Mouse (Mus musculus) liver, embryonic 11.5 days (tissue): ENCODE data around the gene Eif4e1b. TPM values are rescaled to one million over a fixed set of nuclear protein-coding genes. Genes with fewer than 3 reads are reported as not detected.
A peak's percentile ranks its signal among the peaks of the same experiment; 100 is the strongest.

Experiments used
- ATAC-seq: fragments of 200-750 bp; cut with Nextera tagmentation; replicated peaks from 2 replicates; pipeline ENCODE4 v1.8.0; 2017; ENCODE audit warnings: moderate number of reproducible peaks, mild to moderate bottlenecking, moderate TSS enrichment, moderate library complexity; ENCODE audit not compliant: low FRiP score
- DNase-seq: peaks from one replicate; pipeline ENCODE4 v3.0.0-alpha.2; 2017; ENCODE audit warnings: low spot score
- H3K27ac ChIP-seq: fragments of 300-500 bp; sonication (generic); 2 replicates; pipeline ENCODE4 v1.5.1; 2014; ENCODE audit warnings: mild to moderate bottlenecking, low read depth, low read length, control low read depth
- H3K27me3 ChIP-seq: fragments of 300-500 bp; sonication (generic); replicated peaks from 2 replicates; pipeline ENCODE4 v1.6.1; 2014; ENCODE audit warnings: low read length, mixed read lengths; ENCODE audit not compliant: control insufficient read depth, insufficient read depth
- H3K36me3 ChIP-seq: fragments of 300-500 bp; sonication (generic); 2 replicates; pipeline ENCODE4 v1.6.1; 2014; ENCODE audit warnings: mild to moderate bottlenecking, low read length, moderate library complexity, mixed read lengths; ENCODE audit not compliant: control insufficient read depth, insufficient read depth
- H3K4me1 ChIP-seq: fragments of 300-500 bp; sonication (generic); replicated peaks from 2 replicates; pipeline ENCODE4 v1.6.1; 2014; ENCODE audit warnings: low read length, mixed read lengths; ENCODE audit not compliant: control insufficient read depth, insufficient read depth
- H3K4me2 ChIP-seq: fragments of 300-500 bp; sonication (generic); 2 replicates; pipeline ENCODE4 v1.6.1; 2014; ENCODE audit warnings: mild to moderate bottlenecking, control low read depth, moderate library complexity
- H3K4me3 ChIP-seq: fragments of 300-500 bp; sonication (generic); 2 replicates; pipeline ENCODE4 v1.5.1; 2014; ENCODE audit warnings: low read depth, low read length, control low read depth
- H3K9ac ChIP-seq: fragments of 300-500 bp; sonication (generic); 2 replicates; pipeline ENCODE4 v1.6.1; 2014; ENCODE audit warnings: low read depth, low read length, control low read depth
- H3K9me3 ChIP-seq: fragments of 300-500 bp; sonication (generic); 2 replicates; pipeline ENCODE4 v1.6.1; 2016; ENCODE audit warnings: low read length, inconsistent platforms, mixed read lengths; ENCODE audit not compliant: control insufficient read depth
- WGBS: fragments of 180-500 bp; shearing (Covaris S2); extraction: QIAGEN DNeasy Blood & Tissue Kit; methylation state at CpG from one replicate; pipeline ENCODE4 v1.1.7; 2014; 5-methylcytosine and 5-hydroxymethylcytosine counted together
- polyA plus RNA-seq: library from polyadenylated mRNA; unstranded; fragments of >200 nt; fragmentation: Nextera tagmentation; extraction: Ambion mirVana; gene quantifications from 2 replicates; pipeline ENCODE4 v1.2.1, GENCODE M21; 2014

The Eif4e1b gene
- polyA plus RNA-seq, 1 experiment from 2014 or later: not detected

DNA sequence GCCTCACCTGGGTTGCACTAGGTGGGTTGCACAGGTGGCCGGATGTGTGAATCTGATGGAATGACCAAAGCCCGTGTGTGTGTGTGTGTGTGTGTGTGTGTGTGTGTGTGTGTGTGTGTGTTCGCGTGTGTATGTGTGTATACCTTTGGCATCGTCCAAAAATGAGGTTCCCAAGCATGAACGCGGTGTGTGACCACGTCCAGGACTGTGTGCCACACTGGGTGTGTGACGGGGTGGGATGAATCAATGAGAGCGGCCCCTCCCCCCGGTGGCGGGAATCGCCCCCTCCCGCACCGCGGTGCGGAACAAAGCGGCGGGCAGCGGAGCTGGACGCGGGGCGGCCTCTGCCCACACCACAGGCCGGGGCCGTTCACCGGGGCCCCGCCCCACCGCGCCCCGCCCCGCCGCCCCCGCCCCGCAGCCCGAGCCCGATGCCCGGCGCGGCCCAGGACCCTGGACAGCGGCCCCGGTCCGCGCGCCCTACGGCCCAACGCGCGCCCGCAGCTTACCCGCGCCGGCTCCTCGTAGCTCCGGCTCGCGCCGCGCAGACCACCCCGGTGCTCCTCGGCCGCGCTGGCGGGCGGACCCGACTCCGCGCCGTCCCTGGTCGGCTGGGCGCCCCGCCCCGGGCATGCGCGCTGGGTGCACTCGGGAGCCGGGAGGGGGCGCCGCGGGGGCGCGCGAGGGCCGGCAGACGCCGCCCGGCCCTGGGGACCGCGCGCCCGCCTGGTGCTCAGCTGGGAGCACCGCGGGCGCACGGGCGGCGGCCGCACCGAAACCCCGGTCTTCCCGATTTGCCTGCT, 34.5 kb upstream of the Eif4e1b start:
- H3K9ac ChIP-seq: no peak overlapping the region
- no peaks in the 10 kb centered on the region; the same call in 1 of the 2 replicates for H3K4me1 ChIP-seq
- 4% methylated on average over 65 of the region's 100 CpGs for WGBS
- H3K27me3 ChIP-seq: peaks cover 52% of the 10 kb centered on the region
- no peak overlapping the region for H3K27ac ChIP-seq
- H3K4me3 ChIP-seq: peak overlapping the region; percentile 59
- no peaks in the 10 kb centered on the region for H3K36me3 ChIP-seq
- ATAC-seq (peak; percentile 41; the same call in 1 of the 2 replicates), DNase-seq (peak; percentile 52)
- H3K4me2 ChIP-seq: peak overlapping the region; percentile 80
- H3K9me3 ChIP-seq: no peaks in the 10 kb centered on the region

DNA sequence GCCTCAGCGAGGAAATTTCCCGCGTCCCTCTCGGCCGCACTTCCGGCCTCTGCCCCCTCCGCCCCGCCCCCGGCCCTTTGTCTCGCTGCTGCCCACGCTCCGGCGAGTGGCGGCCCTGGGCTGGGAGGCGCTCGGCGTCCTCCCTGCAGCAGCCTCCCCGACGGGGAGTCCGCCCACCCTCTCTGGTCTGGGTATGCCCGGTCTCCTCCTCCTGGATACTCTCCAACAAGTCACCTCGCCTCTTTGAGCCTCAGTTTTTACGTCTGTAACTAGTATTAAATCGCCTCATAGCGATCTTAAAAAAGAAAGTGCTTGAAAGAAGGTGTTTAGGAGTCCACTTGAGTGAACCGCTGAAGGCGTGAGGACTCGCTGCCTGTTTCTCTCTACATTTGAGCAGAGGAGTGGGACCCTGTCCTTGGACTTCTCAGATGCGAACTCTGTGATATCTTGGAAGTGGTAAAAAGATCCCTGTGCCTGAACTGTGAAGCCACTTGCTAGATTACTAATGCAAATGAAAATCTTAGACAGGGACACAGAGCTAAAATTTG, 33.9 kb upstream of the Eif4e1b start, which contains the start of gene Gprin1:
Gprin1 (minus strand) TSS at position 11 of the 548 bp plus-strand sequence.
- Histone ChIP-seq H3K36me3 (no peaks in the 10 kb centered on the region), H3K4me2 (peak within 1 kb of the TSS; percentile 80), H3K27ac (no peak within 1 kb of the TSS), H3K27me3 (peaks cover 53% of the 10 kb centered on the region), H3K9ac (no peak within 1 kb of the TSS), H3K4me1 (no peaks in the 10 kb centered on the region; the same call in 1 of the 2 replicates), H3K4me3 (peak within 1 kb of the TSS; percentile 59), H3K9me3 (no peaks in the 10 kb centered on the region)
- no peak for ATAC-seq
- WGBS: 5% methylated on average over 29 of the region's 29 CpGs
- no peak for DNase-seq

DNA sequence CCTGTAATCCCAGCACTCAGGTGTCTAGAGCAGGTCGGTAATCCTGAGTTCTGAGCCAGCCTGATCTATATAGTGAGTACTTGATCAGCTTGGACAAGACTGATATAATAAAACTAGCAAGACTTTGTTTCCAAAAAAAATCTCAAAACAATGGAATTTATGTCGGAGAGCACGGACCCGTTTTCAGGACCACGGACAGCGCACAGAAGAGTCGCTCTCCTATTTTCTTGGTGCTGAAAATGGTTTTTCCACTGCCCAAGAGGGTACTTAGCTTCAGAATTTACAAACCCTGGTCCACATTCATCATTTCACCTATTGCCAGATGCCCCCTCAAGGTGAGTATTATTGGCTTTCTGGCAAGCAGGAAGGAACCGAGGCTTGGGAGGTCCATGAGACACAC, 33.1 kb upstream of the Eif4e1b start:
- peaks cover 56% of the 10 kb centered on the region for H3K27me3 ChIP-seq
- H3K9ac ChIP-seq: no peak overlapping the region
- no peaks in the 10 kb centered on the region; the same call in 1 of the 2 replicates for H3K4me1 ChIP-seq
- H3K27ac ChIP-seq: no peak overlapping the region
- H3K4me3 ChIP-seq: no peak overlapping the region
- DNase-seq (no peak), ATAC-seq (no peak)
- H3K9me3 ChIP-seq: no peaks in the 10 kb centered on the region
- no peaks in the 10 kb centered on the region for H3K36me3 ChIP-seq
- H3K4me2 ChIP-seq: no peak overlapping the region
- 3% methylated on average over 8 of the region's 8 CpGs for WGBS

DNA sequence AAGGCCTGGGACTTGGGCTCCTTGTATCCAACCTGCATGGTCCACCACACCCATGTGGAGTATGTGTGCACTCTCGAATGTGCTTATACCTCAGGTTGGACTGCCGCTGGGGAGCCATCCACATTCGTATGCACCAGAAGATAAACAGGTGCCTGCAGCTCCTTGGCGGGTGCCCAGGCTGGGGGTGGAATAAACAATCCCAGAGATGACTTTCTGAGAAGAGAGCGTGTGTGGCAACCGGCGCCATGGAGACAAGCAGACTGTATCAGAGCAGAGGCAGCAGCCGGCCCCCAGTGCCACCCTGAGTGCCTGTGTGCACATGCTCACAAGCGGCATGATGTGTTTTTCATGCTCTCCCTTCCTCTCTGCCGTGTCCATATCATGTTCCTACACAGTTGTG, 31.1 kb upstream of the Eif4e1b start:
- H3K4me1 ChIP-seq: no peaks in the 10 kb centered on the region; the same call in 1 of the 2 replicates
- no peak overlapping the region for H3K9ac ChIP-seq
- H3K27ac ChIP-seq: no peak overlapping the region
- DNase-seq: no peak
- 62% methylated on average over 10 of the region's 10 CpGs for WGBS
- ATAC-seq: no peak
- H3K9me3 ChIP-seq: no peaks in the 10 kb centered on the region
- no peaks in the 10 kb centered on the region for H3K36me3 ChIP-seq
- no peak overlapping the region for H3K4me3 ChIP-seq
- no peak overlapping the region for H3K4me2 ChIP-seq
- peaks cover 53% of the 10 kb centered on the region for H3K27me3 ChIP-seq

DNA sequence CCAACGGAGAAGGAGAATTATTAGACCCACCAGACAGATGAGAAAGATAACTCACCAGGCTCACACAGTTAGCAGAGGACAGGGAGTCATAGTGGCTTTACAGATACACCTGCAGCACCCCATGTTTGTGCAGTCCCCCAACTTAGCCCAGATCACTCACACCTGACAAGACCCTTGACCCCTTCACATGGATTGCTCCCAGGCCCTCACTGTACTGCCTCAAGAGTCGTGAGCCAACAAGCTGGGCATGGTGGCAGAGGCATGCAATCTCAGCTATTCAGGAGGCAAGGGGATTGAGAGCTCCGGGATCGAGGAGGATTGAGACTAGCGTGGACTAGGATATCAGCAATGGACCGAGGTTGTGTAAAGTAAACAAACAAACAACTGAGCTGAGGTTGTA, 30.1 kb upstream of the Eif4e1b start:
- H3K4me3 ChIP-seq: no peak overlapping the region
- no peaks in the 10 kb centered on the region; the same call in 1 of the 2 replicates for H3K4me1 ChIP-seq
- no peak overlapping the region for H3K4me2 ChIP-seq
- no peak overlapping the region for H3K27ac ChIP-seq
- H3K36me3 ChIP-seq: no peaks in the 10 kb centered on the region
- H3K9ac ChIP-seq: no peak overlapping the region
- H3K9me3 ChIP-seq: no peaks in the 10 kb centered on the region
- no peak for DNase-seq
- ATAC-seq: no peak
- 61% methylated on average over 6 of the region's 6 CpGs for WGBS
- H3K27me3 ChIP-seq: peaks cover 52% of the 10 kb centered on the region

DNA sequence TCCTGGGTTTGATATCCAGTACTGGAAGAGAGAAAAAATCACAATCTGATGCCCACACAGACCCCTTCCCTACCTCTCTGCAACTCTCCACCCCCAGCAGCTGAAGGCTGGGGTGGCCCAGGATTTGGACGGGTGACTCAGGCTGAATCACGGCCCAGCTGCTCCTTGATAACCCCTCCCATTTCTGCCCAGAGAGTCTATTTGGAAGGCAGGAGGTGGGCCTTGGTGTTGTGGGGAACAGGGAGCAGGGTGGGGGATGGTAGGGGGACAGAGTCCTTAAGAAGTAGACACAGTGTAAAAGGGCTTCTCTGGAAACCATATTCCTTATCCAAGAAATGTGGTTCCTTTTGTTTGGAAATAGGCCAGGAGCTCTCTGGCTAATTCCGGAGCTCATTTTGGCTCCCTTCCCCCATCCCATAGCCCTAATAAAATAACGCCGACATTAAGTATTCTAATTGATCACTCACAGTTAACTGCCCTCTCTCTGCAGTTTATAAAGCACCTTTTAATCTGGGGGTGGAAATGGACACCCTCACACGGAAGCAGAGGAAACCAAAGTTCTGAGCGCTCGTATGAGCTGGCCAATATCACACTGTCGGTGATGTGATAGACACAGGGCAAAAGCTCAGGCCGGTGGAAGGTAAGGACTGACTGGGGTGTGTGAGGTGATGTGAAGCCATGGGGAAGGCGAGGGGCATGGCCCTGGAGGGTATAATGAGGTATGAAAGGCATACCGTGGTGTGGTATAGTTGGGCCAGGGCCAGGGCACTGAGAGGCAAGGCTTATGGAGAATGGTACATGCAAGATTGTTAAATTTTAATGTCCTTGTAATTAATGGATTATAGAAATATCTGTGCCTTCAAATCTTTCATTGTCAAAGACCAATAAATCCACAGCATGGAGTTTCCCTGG, 29.4 kb upstream of the Eif4e1b start:
- DNase-seq: no peak
- Histone ChIP-seq H3K9me3 (no peaks in the 10 kb centered on the region), H3K36me3 (no peaks in the 10 kb centered on the region), H3K4me1 (no peaks in the 10 kb centered on the region; the same call in 1 of the 2 replicates), H3K4me3 (no peak overlapping the region), H3K4me2 (no peak overlapping the region), H3K9ac (no peak overlapping the region), H3K27me3 (peaks cover 50% of the 10 kb centered on the region), H3K27ac (no peak overlapping the region)
- WGBS: 37% methylated on average over 12 of the region's 12 CpGs
- no peak for ATAC-seq

DNA sequence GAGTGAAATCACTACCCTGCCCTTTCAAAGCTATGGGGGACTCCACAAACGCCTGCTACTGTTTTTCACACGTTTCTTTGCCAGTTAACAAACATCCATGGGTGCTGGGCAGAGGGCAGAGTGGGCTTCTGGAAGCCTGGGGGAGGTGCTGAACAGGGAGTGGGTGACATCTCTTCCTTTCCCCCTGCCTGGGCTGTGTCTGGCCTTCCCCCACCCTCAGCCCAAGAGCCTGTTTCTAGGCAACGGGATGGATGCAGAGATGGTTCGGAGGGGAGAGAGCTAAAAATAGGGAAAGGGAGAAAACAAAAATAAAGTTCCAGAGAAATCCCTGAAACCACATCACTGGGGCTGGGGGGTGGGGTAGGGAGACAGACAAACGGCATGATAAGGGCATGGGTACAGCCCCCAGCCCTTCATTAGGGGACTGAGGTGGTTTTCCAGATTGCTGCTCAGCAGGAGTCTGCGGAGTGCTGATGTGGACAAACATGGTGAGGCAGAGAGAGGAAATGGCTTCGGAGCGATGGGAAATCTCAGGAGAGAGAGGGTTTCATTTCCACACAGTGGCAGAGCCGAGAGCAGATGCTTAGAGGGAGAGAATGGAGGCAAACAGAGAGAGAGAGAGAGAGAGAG, 28.5 kb upstream of the Eif4e1b start:
- H3K27ac ChIP-seq: no peak overlapping the region
- WGBS: 24% methylated on average over 9 of the region's 9 CpGs
- H3K27me3 ChIP-seq: peaks cover 44% of the 10 kb centered on the region
- ATAC-seq (no peak), DNase-seq (no peak)
- no peak overlapping the region for H3K4me3 ChIP-seq
- no peak overlapping the region for H3K9ac ChIP-seq
- H3K4me2 ChIP-seq: no peak overlapping the region
- no peaks in the 10 kb centered on the region for H3K36me3 ChIP-seq
- no peaks in the 10 kb centered on the region for H3K4me1 ChIP-seq
- H3K9me3 ChIP-seq: no peaks in the 10 kb centered on the region

DNA sequence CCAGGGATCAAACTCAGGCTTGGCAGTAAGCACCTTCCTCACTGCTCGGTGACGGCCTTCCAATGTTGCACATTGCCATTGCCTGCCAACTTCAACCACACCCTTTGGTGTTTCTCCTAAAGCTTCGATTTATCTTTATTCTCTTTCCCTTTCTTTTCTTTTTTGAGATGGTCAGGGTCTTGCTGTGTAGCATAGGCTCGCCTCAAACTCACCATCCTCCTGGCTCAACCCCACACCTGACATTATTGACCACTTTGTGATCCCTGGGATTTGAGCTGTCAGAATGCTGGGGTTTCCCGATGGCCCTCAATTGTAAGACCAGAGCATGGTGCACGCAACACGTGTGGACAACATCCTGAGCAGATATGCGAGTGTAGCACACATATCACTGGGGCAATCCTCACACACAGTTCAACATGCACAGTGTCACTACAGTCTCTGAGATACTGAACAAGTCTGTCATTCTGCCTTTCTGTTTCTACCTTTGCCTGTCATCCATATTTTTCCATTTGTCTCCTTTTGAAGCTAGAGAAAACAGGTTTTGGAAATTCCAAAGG, 27.6 kb upstream of the Eif4e1b start:
- Histone ChIP-seq H3K4me2 (no peak overlapping the region), H3K4me1 (no peaks in the 10 kb centered on the region), H3K27ac (no peak overlapping the region), H3K9me3 (no peaks in the 10 kb centered on the region), H3K36me3 (no peaks in the 10 kb centered on the region), H3K27me3 (peaks cover 40% of the 10 kb centered on the region), H3K9ac (no peak overlapping the region), H3K4me3 (no peak overlapping the region)
- DNase-seq (no peak), ATAC-seq (no peak)
- WGBS: 74% methylated on average over 8 of the region's 8 CpGs
